Mouse (Mus musculus) lung, postnatal 10 days (tissue): ENCODE measurements around the gene Mical1.

Source experiments
- DNase-seq: peaks from one replicate; pipeline ENCODE4 v3.0.0; 2021

Gene Mical1

DNA sequence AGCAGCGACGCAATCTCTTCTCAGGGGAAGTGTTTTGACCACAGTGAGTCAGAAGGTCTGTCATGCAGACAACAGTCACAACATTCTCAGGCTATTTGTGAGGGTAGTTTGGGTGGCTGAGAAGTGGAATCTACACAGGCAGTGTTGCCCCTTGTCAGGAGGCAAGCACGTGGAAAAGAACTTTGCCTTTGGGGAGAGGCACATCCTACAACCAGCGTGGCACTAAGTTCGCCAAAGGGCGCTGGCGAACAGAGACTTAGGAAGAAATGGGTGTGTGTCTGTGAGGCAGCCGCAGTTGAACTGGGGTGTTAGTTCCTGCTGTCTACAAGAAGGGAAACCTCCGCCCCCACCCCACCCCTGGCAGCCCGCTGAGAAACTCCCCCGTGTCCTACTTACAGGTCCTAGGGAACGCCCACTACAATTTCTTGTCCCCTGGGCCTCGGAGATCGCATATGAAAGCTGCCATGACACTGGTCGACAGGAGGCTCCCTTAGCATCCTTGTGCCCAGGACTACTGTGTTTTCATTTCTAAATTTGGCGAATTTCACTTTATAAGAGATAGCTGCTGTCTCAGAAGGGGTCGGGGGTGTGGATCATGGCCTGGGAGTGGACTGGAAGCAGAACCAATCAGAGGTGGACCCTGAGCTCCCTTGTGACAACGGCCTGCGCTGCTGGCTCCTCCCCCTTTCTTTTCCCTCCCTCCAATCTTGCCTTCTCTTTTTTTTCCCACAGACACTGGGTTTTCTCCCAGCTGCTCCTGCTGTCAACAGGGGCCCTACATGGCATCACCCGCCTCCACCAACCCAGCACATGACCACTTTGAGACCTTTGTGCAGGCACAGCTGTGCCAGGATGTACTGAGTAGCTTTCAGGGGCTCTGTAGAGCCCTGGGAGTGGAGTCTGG, 1.4 kb downstream of the Mical1 start:
- DNase-seq, result peak; percentile 91

DNA sequence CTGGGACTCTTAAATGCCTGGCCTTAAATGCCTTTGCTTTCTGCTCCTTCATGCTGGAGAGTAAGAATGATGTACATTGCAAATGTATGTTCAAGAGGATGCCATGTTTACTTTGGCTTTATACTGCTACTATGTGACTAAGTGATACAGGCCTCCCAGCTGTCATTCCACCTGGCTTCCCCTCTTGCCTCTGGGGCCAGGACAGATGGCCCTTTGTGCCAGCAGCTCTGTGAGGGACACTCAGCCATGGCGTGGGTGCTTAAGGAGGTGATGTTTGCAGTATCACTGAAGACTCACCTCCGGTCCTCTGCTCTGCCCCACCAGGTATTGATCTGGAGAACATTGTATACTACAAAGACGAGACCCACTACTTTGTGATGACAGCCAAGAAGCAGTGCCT, 3.8 kb downstream of the Mical1 start:
- DNase-seq, result no peak

- no peak for DNase-seq
These were observed 5.1 kb downstream of the Mical1 start for GRCm38 (mm10) chr10:41480938-41481880.

GRCm38 (mm10) chr10:41482446-41482845, 6.3 kb downstream of the Mical1 start:
- no peak for DNase-seq

DNA sequence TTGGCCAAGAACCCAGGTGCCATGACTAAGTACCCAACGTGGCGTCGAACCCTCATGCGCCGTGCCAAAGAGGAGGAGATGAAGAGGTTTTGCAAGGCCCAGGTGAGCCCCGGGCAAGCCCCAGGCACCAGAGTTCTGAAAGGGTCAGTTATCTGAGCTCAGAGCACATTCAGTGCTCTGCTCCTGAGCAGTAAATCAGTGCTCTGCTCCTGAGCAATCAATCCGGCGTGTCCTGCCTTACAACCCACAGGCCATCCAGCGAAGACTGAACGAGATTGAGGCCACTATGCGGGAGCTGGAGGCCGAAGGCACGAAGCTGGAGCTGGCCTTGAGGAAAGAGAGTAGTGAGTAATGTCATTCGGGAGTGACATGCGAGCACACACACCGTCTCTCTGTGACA, 9.7 kb downstream of the Mical1 start:
- no peak for DNase-seq

DNA sequence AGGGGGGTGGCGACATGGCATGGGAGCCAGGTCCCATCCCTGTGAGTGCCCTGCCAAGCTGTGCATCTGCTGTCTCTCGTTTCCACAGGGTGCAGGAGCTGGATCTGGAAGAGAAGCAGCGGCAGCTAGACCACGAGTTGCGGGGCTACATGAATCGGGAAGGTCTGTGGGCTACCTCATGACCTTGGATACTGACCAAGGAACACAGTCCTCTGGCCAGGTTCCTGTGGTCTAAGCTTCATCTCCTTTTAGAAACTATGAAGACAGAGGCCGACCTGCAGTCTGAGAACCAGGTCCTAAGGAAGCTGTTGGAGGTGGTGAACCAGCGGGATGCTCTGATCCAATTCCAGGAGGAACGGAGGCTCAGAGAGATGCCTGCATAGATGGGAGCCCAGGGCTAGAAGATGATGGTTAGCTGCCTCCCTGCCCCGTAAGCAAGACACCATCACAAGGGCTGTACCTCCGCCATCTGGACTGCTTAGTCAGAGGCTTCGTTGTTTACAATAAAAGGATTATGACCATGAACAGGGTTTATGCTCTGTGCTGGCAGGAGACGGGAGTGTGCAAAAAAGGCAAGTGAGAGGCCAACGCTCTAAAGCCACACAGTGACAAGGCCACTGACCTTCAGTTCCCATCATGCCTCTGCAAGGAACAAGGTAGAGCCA, 10.5 kb downstream of the Mical1 start:
- DNase-seq, result no peak

DNA sequence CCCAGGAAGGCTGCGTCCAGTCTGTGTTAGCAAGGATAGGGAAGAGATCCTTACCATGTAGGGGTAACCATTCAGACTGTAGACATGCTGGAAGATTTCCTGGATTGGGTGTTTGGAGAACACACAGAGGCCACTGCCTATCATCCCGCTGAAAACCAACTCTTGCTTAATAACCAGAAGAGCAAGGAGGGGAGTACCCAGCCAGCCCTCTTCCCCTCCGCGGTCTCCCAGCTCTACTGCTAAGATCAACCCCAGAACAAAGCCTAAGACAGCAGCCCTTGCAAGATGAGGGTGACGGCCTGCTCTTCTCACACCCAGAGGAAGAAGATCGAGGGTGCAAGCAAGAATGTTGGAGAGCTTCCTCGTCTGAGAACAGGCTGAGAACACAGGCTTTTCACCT, 12.8 kb downstream of the Mical1 start:
- DNase-seq, result no peak

DNA sequence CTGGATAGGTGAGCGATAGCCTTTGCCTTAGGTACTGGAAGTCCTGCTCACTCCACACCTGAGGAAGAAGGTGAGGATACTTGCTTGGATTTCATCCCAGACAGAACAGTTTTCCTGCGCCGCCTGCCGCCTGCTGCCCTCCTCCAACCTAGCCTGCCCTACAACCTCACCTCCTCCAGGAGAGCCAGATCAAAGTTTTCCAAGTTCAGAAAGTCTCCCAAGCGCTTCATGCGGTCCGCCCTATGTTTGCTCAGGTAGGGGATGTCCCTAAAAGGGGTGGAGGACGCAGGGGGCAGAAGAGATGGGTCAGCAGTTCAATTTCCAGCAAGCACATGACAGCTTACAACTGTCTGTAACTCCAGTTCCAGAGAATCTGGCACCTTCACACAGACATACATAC, 13.2 kb downstream of the Mical1 start:
- DNase-seq, result no peak

GRCm38 (mm10) chr10:41489708-41490517, 13.8 kb downstream of the Mical1 start, which contains the start of the genes Smpd2 and Ppil6:
Gene Smpd2 (minus strand): TSS chr10:41490369.
Gene Ppil6 (plus strand): TSS chr10:41490439.
- DNase-seq, result peak; percentile 98

DNA sequence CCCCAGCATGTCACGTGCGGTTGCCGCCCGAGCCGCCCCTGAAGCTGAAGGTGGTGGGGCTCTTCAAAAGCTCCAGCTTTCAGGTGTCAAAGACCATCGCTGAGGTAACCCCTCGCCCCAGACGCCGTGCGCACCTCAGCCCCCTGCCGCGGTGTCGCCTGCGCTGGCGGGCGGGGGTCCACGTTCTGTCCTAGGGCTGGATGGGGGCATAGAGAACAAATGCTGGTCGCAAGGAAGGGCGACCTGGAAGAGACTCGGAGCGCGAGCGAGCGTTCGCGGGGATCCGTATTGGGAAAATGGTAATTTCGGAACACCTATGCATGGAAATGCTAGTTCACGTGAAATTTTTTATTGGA, 14.4 kb downstream of the Mical1 start:
- no peak for DNase-seq

- no peak for DNase-seq
These were observed 15.0 kb downstream of the Mical1 start for GRCm38 (mm10) chr10:41491111-41491510.

DNA sequence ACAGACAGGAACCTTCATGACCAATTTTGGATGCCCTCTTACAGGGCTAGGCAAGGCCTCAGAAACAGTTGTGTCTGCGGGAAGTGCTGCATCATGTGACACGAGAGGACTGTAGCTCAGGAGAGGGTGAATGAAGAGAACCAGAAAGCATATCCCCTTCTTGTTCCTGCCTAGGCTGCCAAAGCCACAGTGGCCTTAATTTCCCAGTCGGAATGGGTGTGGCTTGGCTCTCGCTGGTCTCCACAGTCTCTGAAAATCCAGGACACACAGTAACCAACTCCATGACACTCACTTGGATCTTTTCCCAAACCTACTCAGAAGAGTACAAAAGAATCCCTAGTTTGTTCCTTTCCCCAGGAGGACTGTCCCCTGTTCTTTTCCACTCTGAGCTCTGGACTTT, 24.8 kb downstream of the Mical1 start:
- peak; percentile 69 for DNase-seq

- DNase-seq, result no peak
These were observed 28.9 kb downstream of the Mical1 start for GRCm38 (mm10) chr10:41504996-41505395.

- peak; percentile 86 for DNase-seq
These were observed 29.3 kb downstream of the Mical1 start for GRCm38 (mm10) chr10:41505446-41505845.

DNA sequence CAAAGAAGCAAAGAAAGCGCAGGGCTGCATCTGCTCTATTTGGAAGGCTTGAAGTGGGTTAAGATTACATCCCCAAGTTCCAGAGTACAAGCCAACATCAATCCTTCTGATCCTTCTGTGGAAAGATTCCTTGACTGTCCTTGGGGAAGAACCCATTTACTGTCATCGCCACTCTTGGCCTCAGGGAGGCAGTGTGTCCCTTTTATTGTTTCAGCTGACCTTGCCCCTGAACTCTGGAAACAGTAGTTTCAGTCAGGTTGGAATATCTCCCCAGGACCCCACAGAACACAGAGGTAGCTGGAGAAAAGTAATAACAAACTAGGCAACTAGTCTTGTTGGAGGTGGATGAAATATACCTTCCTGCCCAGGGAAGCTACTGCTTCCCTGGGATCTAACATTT, 33.0 kb downstream of the Mical1 start:
- peak; percentile 48 for DNase-seq

GRCm38 (mm10) chr10:41514301-41514700, 38.2 kb downstream of the Mical1 start:
- DNase-seq, result no peak

- DNase-seq, result no peak
These were observed 38.8 kb downstream of the Mical1 start for GRCm38 (mm10) chr10:41514921-41515320.

GRCm38 (mm10) chr10:41518508-41518980, 42.4 kb downstream of the Mical1 start:
- DNase-seq, result peak; percentile 86

DNA sequence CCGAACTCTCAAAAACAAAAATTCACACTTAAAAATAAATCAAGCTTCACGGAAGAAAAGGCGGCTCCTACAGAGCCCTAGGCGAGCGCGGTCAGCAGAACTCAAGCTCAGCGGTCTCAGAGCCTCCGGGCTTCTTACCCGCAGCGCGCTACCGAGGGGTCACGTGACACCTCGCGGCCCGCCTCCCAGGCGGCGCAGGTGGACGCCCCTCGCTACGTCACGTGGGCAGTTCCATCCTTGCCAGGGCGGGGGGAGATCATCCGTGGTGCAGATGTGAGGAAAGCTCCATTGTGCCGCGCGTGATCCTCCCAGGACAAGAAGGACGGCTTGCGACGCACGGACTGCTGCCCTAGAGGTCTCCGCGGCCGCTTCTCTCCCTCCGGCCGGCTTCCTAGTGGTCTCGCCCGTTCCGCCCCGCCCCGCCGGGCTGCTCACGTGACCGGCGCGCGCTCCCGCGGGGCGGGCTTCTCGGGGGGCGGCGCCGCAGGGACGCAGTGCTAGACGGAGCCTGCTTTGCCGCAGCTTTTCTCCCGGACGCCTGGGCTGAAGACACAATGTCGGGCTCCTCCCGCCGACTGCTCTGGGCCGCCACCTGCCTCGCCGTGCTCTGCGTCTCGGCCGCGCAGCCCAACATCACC, 43.0 kb downstream of the Mical1 start, which contains the start of gene Cd164:
Gene Cd164, plus strand, starts transcription at position 434 of the 638 bp plus-strand sequence.
- DNase-seq, result peak; percentile 92

DNA sequence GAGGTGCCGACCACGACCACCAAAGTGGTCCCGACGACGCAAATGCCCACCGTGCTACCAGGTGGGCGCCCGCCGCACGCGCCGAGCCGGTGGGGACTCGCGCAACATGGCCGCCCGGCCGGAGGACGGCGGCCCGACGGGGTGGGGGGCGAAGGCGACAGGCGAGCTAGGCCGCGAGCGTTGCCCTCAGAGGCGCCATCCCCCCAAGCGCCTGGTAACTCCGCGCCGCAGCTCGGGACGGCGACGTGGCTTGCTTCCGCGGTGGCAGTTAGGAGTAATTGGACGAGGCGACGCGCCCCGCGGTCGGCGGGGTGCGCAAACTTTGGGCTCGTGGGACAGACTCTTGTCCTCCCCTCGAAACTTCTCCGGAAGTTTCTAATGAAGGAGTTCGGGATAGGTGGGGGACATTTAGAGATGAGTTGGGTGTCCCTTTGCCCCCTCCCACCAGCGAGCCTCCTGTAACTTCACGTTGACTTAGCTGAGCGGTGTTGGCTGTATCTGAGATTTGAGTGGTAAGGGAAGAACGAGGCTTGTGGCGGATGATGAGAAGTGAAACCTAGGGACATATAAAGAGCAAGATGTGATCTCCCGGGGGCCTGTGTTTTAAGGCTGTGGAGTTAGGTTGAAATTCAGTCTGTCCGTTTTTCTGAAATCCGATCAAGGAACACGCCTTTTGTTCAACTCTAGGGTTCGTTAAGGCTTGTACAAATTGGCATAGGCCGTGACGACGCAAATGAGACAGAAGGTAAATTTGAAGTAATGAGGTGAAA, 43.7 kb downstream of the Mical1 start:
- peak; percentile 71 for DNase-seq

- no peak for DNase-seq
These were observed 44.2 kb downstream of the Mical1 start for GRCm38 (mm10) chr10:41520410-41520673.
